Mouse (Mus musculus): ENCODE measurements at regions not wholly inside any gene's neighbourhood (a gene's known extent, or its start where the extent isn't known, plus 50 kb on each side); places are given as distances from the start of the nearest gene placed in this dataset.

DNA sequence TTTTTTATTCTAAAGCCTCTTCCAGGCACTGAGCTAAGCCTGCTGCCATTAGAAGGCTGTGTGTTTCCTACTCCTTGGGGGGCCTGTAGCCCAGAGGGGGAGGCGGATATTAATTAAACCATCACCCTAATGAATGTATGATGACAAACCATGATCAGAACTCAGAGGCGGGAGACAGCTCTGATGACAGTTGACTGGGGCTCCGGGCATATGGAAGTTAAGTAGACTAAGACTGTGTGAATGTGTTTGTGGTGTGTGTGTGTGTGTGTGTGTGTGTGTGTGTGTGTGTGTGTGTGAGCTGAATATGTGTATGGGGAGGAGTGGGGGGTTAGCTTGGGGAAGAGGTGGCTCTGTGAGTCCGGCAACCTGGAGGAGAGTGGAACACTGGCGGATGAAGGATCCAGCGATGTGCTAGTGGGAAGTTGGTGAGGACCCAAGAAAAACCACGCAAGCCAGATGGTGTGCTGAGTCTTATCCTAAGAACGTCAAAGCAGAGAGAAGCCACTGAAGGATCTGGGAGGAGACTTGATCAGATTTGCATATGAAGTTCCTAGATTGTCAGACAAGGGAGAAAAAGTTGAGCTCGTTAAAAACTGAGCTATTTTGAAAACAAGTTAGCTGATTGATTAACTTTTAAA lies 256.7 kb downstream of the Lmx1a start:
- 67% methylated on average over 9 of the region's 9 CpGs for WGBS (ENCODE audit: insufficient replicate concordance)
- no peak for ATAC-seq

GRCm38 (mm10) chr1:167947866-167948265 lies 258.8 kb downstream of the Lmx1a start:
- H3K27me3 ChIP-seq (ENCODE audit: insufficient read depth, low read length), result no peaks in the 10 kb centered on the region
- H3K36me3 ChIP-seq (replicated peaks; ENCODE audit: insufficient read depth, low read length), result no peaks in the 10 kb centered on the region
- no peak overlapping the region for H3K4me3 ChIP-seq (ENCODE audit: low read depth, low read length)
- DNase-seq, result no peak
- H3K4me2 ChIP-seq (ENCODE audit: low read depth, low read length), result no peak overlapping the region
- H3K4me1 ChIP-seq (ENCODE audit: insufficient read depth), result no peaks in the 10 kb centered on the region
- no peak overlapping the region for H3K9ac ChIP-seq (replicated peaks)
- no peak overlapping the region for H3K27ac ChIP-seq (ENCODE audit: low read depth)
- TF ChIP-seq EP300 (IDR thresholded peaks at IDR 0.05; ENCODE audit: low read depth) (no peak), CTCF (IDR thresholded peaks at IDR 0.05; ENCODE audit: low read depth) (no peak)
- WGBS (ENCODE audit: insufficient replicate concordance), result 71% methylated on average over 7 of the region's 7 CpGs
- H3K9me3 ChIP-seq (ENCODE audit: low read length), result 0 out of 2 replicates have a peak, but pooled peaks cover 3% of the 10 kb centered on the region
- ATAC-seq, result no peak

More for the DNA sequence above, 256.7 kb downstream of the Lmx1a start:
- no peak for DNase-seq
- TF ChIP-seq CTCF (IDR thresholded peaks at IDR 0.05; ENCODE audit: low read depth) (no peak), EP300 (IDR thresholded peaks at IDR 0.05; ENCODE audit: low read depth) (no peak)
- Histone ChIP-seq H3K27me3 (ENCODE audit: insufficient read depth, low read length) (no peaks in the 10 kb centered on the region), H3K36me3 (replicated peaks; ENCODE audit: insufficient read depth, low read length) (no peaks in the 10 kb centered on the region), H3K27ac (ENCODE audit: low read depth) (no peak overlapping the region), H3K4me1 (ENCODE audit: insufficient read depth) (no peaks in the 10 kb centered on the region), H3K9ac (replicated peaks) (no peak overlapping the region), H3K4me2 (ENCODE audit: low read depth, low read length) (no peak overlapping the region), H3K9me3 (ENCODE audit: low read length) (no peaks in the 10 kb centered on the region), H3K4me3 (ENCODE audit: low read depth, low read length) (no peak overlapping the region)

DNA sequence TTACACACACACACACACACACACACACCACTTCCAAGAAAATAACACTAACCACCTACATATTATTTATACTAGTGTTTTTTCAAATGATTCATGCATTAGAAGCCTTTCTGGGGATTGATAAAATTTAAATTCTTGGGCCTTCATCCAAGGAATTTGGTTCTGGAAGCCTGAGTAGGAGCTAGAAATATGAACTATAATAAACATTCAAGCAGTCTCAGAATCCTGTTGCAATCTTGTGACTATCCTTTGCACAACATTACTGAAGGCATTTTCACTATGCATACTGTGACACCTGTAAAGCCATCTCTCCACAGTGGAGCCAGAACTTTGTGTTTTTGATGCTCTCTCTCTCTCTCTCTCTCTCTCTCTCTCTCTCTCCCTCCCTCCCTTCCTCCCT lies 262.7 kb downstream of the Lmx1a start:
- Histone ChIP-seq H3K9ac (replicated peaks) (no peak overlapping the region), H3K27me3 (ENCODE audit: insufficient read depth, low read length) (no peaks in the 10 kb centered on the region), H3K27ac (ENCODE audit: low read depth) (no peak overlapping the region), H3K36me3 (replicated peaks; ENCODE audit: insufficient read depth, low read length) (no peaks in the 10 kb centered on the region), H3K4me2 (ENCODE audit: low read depth, low read length) (no peak overlapping the region), H3K4me1 (ENCODE audit: insufficient read depth) (no peaks in the 10 kb centered on the region), H3K9me3 (ENCODE audit: low read length) (0 out of 2 replicates have a peak, but pooled peaks cover 3% of the 10 kb centered on the region), H3K4me3 (ENCODE audit: low read depth, low read length) (no peak overlapping the region)
- TF ChIP-seq EP300 (IDR thresholded peaks at IDR 0.05; ENCODE audit: low read depth) (no peak), CTCF (IDR thresholded peaks at IDR 0.05; ENCODE audit: low read depth) (no peak)
- DNase-seq, result no peak
- no peak for ATAC-seq

DNA sequence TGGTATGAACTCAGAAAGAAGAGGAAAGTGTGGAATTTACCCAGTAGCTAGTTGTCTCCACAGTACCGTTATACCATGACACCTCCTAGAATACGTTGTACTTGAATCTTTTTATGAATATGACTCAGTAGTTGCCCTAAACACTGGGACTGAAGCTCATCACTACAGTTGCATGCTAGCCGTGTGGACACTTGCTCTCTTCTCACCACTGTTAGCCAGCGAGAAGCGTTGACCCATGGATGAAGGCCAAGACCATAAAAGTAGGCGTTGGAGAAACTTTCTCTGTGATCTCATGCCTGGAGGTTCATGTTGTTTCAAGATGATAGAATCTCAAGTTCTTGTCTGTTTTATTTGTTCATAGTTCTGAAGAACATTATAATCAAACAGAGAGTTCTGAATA lies 269.5 kb downstream of the Lmx1a start:
- H3K9me3 ChIP-seq (ENCODE audit: low read length), result no peaks in the 10 kb centered on the region
- H3K4me2 ChIP-seq (ENCODE audit: low read depth, low read length), result no peak overlapping the region
- TF ChIP-seq CTCF (IDR thresholded peaks at IDR 0.05; ENCODE audit: low read depth), result no peak
- TF ChIP-seq EP300 (IDR thresholded peaks at IDR 0.05; ENCODE audit: low read depth), result no peak
- ATAC-seq (no peak), DNase-seq (no peak)
- WGBS (ENCODE audit: insufficient replicate concordance), result 76% methylated on average over 6 of the region's 6 CpGs
- H3K4me1 ChIP-seq (ENCODE audit: insufficient read depth), result no peaks in the 10 kb centered on the region
- H3K9ac ChIP-seq (replicated peaks), result no peak overlapping the region
- no peaks in the 10 kb centered on the region for H3K27me3 ChIP-seq (ENCODE audit: insufficient read depth, low read length)
- H3K36me3 ChIP-seq (replicated peaks; ENCODE audit: insufficient read depth, low read length), result no peaks in the 10 kb centered on the region
- H3K4me3 ChIP-seq (ENCODE audit: low read depth, low read length), result no peak overlapping the region
- no peak overlapping the region for H3K27ac ChIP-seq (ENCODE audit: low read depth)

DNA sequence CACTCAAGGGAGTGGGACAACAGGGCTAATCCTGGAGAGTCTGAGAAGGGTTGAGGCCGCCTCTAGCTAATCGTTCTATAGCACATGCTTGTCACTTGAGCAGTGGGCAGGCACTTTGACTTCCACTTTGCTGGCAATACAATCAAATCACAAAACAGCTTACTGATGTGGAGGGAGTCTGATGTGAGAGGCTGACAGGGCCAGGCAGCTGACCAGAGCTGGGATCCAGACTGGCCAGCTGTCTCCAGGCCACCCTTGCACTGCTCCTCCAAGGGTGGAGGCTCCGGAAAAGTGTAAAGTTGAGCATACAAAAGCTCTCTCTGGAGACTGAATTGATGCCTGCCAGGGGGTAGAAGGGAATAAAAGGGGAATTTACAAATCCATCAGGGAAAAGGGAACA lies 280.5 kb downstream of the Lmx1a start:
- no peaks in the 10 kb centered on the region for H3K4me1 ChIP-seq (ENCODE audit: insufficient read depth)
- no peak overlapping the region for H3K27ac ChIP-seq (ENCODE audit: low read depth)
- no peak overlapping the region for H3K4me3 ChIP-seq (ENCODE audit: low read depth, low read length)
- no peak overlapping the region for H3K9ac ChIP-seq (replicated peaks)
- no peaks in the 10 kb centered on the region for H3K36me3 ChIP-seq (replicated peaks; ENCODE audit: insufficient read depth, low read length)
- 74% methylated on average over 3 of the region's 3 CpGs for WGBS (ENCODE audit: insufficient replicate concordance)
- TF ChIP-seq CTCF (IDR thresholded peaks at IDR 0.05; ENCODE audit: low read depth) (no peak), EP300 (IDR thresholded peaks at IDR 0.05; ENCODE audit: low read depth) (no peak)
- ATAC-seq, result no peak
- H3K4me2 ChIP-seq (ENCODE audit: low read depth, low read length), result no peak overlapping the region
- no peaks in the 10 kb centered on the region for H3K9me3 ChIP-seq (ENCODE audit: low read length)
- DNase-seq, result no peak
- H3K27me3 ChIP-seq (ENCODE audit: insufficient read depth, low read length), result no peaks in the 10 kb centered on the region

- TF ChIP-seq CTCF (IDR thresholded peaks at IDR 0.05; ENCODE audit: low read depth) (no peak), EP300 (IDR thresholded peaks at IDR 0.05; ENCODE audit: low read depth) (no peak)
- DNase-seq (no peak), ATAC-seq (no peak)
- Histone ChIP-seq H3K4me1 (ENCODE audit: insufficient read depth) (no peaks in the 10 kb centered on the region), H3K9ac (replicated peaks) (no peak overlapping the region), H3K27ac (ENCODE audit: low read depth) (no peak overlapping the region), H3K36me3 (replicated peaks; ENCODE audit: insufficient read depth, low read length) (no peaks in the 10 kb centered on the region), H3K4me3 (ENCODE audit: low read depth, low read length) (no peak overlapping the region), H3K4me2 (ENCODE audit: low read depth, low read length) (no peak overlapping the region), H3K27me3 (ENCODE audit: insufficient read depth, low read length) (no peaks in the 10 kb centered on the region), H3K9me3 (ENCODE audit: low read length) (no peaks in the 10 kb centered on the region)
- WGBS (ENCODE audit: insufficient replicate concordance), result 73% methylated on average over 5 of the region's 5 CpGs
Observed at GRCm38 (mm10) chr1:167969985-167970384, 280.9 kb downstream of the Lmx1a start.

- Histone ChIP-seq H3K4me2 (ENCODE audit: low read depth, low read length) (no peak overlapping the region), H3K4me1 (ENCODE audit: insufficient read depth) (no peaks in the 10 kb centered on the region), H3K9ac (replicated peaks) (no peak overlapping the region), H3K36me3 (replicated peaks; ENCODE audit: insufficient read depth, low read length) (no peaks in the 10 kb centered on the region), H3K4me3 (ENCODE audit: low read depth, low read length) (no peak overlapping the region), H3K9me3 (ENCODE audit: low read length) (no peaks in the 10 kb centered on the region), H3K27me3 (ENCODE audit: insufficient read depth, low read length) (no peaks in the 10 kb centered on the region), H3K27ac (ENCODE audit: low read depth) (no peak overlapping the region)
- 68% methylated on average over 3 of the region's 3 CpGs for WGBS (ENCODE audit: insufficient replicate concordance)
- no peak for TF ChIP-seq CTCF (IDR thresholded peaks at IDR 0.05; ENCODE audit: low read depth)
- TF ChIP-seq EP300 (IDR thresholded peaks at IDR 0.05; ENCODE audit: low read depth), result no peak
- ATAC-seq (no peak), DNase-seq (no peak)
Observed at GRCm38 (mm10) chr1:167976708-167977107, 287.7 kb downstream of the Lmx1a start.
